Mouse (Mus musculus): ENCODE data around the gene Sumf2. TPM values are rescaled to one million over a fixed set of nuclear protein-coding genes. Genes with fewer than 3 reads are reported as not detected.
A peak's percentile ranks its signal among the peaks of the same experiment; 100 is the strongest.

Gene Sumf2
- polyA plus RNA-seq, 1 experiment from 2014 or later: 45.6 TPM

DNA sequence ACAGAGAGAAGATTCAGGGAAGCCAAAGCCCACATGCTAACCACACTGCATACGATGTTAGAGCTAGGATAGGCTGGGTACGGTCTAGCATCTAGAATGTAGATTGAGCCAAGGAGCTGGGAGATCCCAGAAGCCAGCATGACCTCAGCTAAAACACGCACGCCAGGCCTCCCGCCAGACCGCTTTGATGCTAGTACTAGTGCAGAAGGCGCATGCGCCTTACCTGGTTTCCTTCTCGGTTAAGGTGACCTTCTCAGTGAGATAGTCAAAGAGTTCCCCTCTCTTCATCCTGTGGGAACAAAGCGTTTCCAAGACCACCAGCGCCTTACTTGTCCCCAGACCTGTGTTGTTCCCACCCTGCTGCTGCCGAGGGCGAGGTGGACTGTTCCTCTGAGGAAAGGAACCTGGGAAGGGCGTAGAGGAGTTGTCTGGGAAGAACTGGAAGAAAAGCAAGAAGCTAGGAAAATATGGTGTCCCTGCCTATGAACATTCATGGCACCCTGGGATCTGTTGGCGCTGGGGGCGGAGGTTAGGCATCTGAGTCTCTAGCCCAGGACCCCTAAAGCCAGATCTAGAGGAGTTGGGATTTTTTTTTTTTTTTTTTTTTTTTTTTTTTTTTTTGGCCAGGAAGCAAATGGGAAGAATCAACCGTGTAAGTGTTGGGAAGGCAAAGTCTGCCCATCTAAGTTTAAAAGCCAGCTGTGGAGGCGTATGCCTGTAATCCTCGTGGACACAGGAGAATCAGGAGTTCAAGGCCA, 22.6 kb downstream of the Sumf2 start:
- H3K27me3 ChIP-seq (replicated peaks; ENCODE audit: control insufficient read depth, insufficient read depth, low read length): no peaks in the 10 kb centered on the region
- H3K4me3 ChIP-seq (ENCODE audit: low read depth, low read length): no peak overlapping the region
- no peak overlapping the region for H3K27ac ChIP-seq (replicated peaks; ENCODE audit: low read depth, low read length)
- H3K9ac ChIP-seq (ENCODE audit: low read depth, low read length): no peak overlapping the region
- no peaks in the 10 kb centered on the region for H3K4me1 ChIP-seq (ENCODE audit: control insufficient read depth, insufficient read depth, low read length)
- DNase-seq (ENCODE audit: low spot score) (no peak), ATAC-seq (ENCODE audit: low read depth) (no peak)
- H3K9me3 ChIP-seq (ENCODE audit: control insufficient read depth, low read length): no peaks in the 10 kb centered on the region
- WGBS: 89% methylated on average over 19 of the region's 19 CpGs
- no peak overlapping the region for H3K4me2 ChIP-seq (ENCODE audit: low read depth, low read length)
- H3K36me3 ChIP-seq (ENCODE audit: control insufficient read depth, insufficient read depth, low read length): no peaks in the 10 kb centered on the region

DNA sequence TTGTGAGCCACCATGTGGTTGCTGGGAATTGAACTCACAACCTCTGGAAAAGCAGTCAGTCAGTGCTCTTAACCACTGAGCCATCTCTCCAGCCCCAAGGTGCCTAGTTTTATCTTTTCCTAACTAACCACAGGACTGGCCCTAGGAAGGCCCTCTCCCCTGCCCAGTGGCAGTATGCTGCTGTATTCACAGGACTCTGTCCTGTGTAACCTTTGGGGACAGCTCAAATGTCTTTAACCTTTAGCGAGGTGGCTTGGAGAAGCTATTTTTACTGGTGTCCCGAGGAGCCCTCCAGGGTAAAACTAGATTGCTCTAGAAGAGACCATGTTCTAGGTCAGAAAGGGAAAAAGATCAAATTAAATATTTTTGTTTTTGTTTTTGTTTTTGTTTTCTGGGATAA, 24.5 kb downstream of the Sumf2 start:
- 71% methylated on average over 2 of the region's 2 CpGs for WGBS
- no peak for ATAC-seq (ENCODE audit: low read depth)

DNA sequence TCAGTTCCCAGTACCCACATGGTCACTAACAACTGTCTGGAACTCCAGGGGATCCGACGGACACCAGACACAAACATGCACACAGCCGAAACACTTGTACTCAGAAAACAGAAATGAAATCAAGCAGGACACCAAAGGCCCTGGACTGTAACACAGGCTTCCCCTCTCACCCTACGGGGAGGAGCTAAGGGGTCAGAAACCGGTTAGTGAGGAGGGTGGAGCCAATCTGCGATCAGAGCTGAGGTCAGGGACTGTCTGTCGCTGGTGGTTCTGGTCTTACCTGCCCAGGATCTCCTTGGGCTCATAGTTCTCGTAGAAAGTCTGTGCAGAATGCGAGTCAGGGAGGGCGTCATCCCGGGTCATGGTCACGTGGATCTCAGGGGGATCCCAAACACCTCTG, 27.2 kb downstream of the Sumf2 start:
- Histone ChIP-seq H3K4me3 (ENCODE audit: low read depth, low read length) (no peak overlapping the region), H3K27ac (replicated peaks; ENCODE audit: low read depth, low read length) (no peak overlapping the region), H3K4me2 (ENCODE audit: low read depth, low read length) (no peak overlapping the region), H3K27me3 (replicated peaks; ENCODE audit: control insufficient read depth, insufficient read depth, low read length) (no peaks in the 10 kb centered on the region), H3K4me1 (ENCODE audit: control insufficient read depth, insufficient read depth, low read length) (no peaks in the 10 kb centered on the region), H3K36me3 (ENCODE audit: control insufficient read depth, insufficient read depth, low read length) (no peaks in the 10 kb centered on the region), H3K9me3 (ENCODE audit: control insufficient read depth, low read length) (no peaks in the 10 kb centered on the region), H3K9ac (ENCODE audit: low read depth, low read length) (no peak overlapping the region)
- no peak for DNase-seq (ENCODE audit: low spot score)
- WGBS: 84% methylated on average over 12 of the region's 12 CpGs
- no peak for ATAC-seq (ENCODE audit: low read depth)

More for the DNA sequence above, 24.5 kb downstream of the Sumf2 start:
- no peak for DNase-seq (ENCODE audit: low spot score)
- H3K36me3 ChIP-seq (ENCODE audit: control insufficient read depth, insufficient read depth, low read length): no peaks in the 10 kb centered on the region
- no peak overlapping the region for H3K9ac ChIP-seq (ENCODE audit: low read depth, low read length)
- no peak overlapping the region for H3K4me3 ChIP-seq (ENCODE audit: low read depth, low read length)
- H3K27ac ChIP-seq (replicated peaks; ENCODE audit: low read depth, low read length): no peak overlapping the region
- H3K4me1 ChIP-seq (ENCODE audit: control insufficient read depth, insufficient read depth, low read length): no peaks in the 10 kb centered on the region
- no peaks in the 10 kb centered on the region for H3K27me3 ChIP-seq (replicated peaks; ENCODE audit: control insufficient read depth, insufficient read depth, low read length)
- H3K9me3 ChIP-seq (ENCODE audit: control insufficient read depth, low read length): no peaks in the 10 kb centered on the region
- H3K4me2 ChIP-seq (ENCODE audit: low read depth, low read length): no peak overlapping the region

DNA sequence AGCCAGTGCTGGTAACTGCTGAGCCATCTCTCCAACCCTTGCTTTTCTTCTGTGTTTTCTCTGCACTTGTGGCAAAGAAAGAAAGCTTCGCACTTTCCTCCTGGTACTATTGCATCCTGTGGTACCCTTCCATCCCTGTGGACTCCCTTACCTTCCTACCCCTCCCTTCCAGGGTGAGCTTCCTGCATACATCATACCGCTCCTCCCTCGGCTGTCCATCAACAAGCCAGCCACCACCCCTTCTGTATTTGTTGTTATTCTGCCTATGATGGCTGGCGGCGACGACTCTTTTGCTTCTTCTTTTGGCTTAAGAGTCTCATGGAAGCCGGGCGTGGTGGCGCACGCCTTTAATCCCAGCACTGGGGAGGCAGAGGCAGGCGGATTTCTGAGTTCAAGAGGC, 28.3 kb downstream of the Sumf2 start:
- ATAC-seq (ENCODE audit: low read depth): no peak
- no peak overlapping the region for H3K4me3 ChIP-seq (ENCODE audit: low read depth, low read length)
- WGBS: 80% methylated on average over 11 of the region's 11 CpGs

DNA sequence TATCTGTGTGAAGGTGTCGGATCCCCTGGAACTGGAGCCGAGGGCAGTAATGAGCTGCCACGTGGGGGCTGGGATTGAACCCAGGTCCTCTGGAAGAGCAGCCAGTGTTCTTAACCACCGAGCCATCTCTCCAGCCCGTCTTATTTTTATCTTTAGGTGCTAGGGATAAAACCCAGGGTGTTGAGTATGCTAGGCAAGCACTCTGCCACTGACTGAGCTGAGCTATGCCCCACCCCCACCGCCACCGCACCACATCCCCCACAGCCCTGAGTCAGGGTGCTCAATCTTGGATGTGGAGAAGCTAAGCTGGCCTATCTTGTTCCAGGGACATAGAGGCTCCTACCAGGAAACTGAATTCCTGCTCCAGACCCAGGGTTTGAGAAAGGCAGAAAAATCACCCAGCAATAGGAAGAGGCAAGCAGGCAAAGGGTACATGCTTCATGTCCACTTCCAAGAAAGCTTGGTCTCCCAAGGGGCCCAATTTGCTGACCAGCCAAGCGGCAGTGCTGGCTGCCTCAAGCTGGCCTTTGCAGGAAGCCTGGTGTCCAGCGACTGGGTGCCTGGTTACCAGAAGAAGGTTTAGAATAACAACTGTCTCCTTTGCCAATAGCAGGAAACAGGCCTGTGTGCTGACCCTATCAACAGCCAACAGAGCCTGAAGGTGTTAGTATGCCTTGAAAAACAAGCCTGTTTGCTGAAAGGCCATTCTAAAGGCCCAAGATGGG, 31.1 kb downstream of the Sumf2 start:
- H3K9ac ChIP-seq (ENCODE audit: low read depth, low read length): no peak overlapping the region
- 69% methylated on average over 9 of the region's 9 CpGs for WGBS
- DNase-seq (ENCODE audit: low spot score) (no peak), ATAC-seq (ENCODE audit: low read depth) (no peak)
- H3K27me3 ChIP-seq (replicated peaks; ENCODE audit: control insufficient read depth, insufficient read depth, low read length): no peaks in the 10 kb centered on the region
- peaks cover 24% of the 10 kb centered on the region for H3K36me3 ChIP-seq (ENCODE audit: control insufficient read depth, insufficient read depth, low read length)
- H3K9me3 ChIP-seq (ENCODE audit: control insufficient read depth, low read length): no peaks in the 10 kb centered on the region
- no peaks in the 10 kb centered on the region for H3K4me1 ChIP-seq (ENCODE audit: control insufficient read depth, insufficient read depth, low read length)
- H3K4me2 ChIP-seq (ENCODE audit: low read depth, low read length): no peak overlapping the region
- no peak overlapping the region for H3K4me3 ChIP-seq (ENCODE audit: low read depth, low read length)
- H3K27ac ChIP-seq (replicated peaks; ENCODE audit: low read depth, low read length): no peak overlapping the region

More for the DNA sequence above, 28.3 kb downstream of the Sumf2 start:
- Histone ChIP-seq H3K4me1 (ENCODE audit: control insufficient read depth, insufficient read depth, low read length) (no peaks in the 10 kb centered on the region), H3K4me2 (ENCODE audit: low read depth, low read length) (no peak overlapping the region), H3K27me3 (replicated peaks; ENCODE audit: control insufficient read depth, insufficient read depth, low read length) (no peaks in the 10 kb centered on the region), H3K9me3 (ENCODE audit: control insufficient read depth, low read length) (no peaks in the 10 kb centered on the region), H3K36me3 (ENCODE audit: control insufficient read depth, insufficient read depth, low read length) (no peaks in the 10 kb centered on the region; the same call in 1 of the 2 replicates), H3K27ac (replicated peaks; ENCODE audit: low read depth, low read length) (no peak overlapping the region), H3K9ac (ENCODE audit: low read depth, low read length) (no peak overlapping the region)
- DNase-seq (ENCODE audit: low spot score): no peak

DNA sequence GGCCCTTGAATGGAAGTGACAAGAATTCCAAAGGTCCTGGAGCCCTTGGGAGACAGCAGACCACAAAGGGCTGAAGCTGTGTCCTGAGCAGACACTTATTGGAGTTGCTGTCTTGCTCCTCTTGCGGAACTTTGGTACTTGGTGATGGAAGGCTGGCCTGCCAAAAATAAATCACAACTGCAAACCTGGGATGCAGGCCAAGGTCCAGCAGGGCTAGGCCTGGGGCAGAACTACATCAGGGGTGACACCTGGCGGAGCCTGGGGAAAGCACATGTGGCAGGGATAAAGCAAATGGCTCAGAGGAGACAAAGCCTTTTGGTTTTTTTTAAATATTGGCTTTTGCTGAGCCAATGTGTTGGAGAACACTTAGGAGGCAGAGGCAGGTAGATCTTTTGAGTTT, 32.2 kb downstream of the Sumf2 start:
- 67% methylated on average over 2 of the region's 2 CpGs for WGBS
- Histone ChIP-seq H3K4me1 (ENCODE audit: control insufficient read depth, insufficient read depth, low read length) (no peaks in the 10 kb centered on the region), H3K27ac (replicated peaks; ENCODE audit: low read depth, low read length) (no peak overlapping the region), H3K36me3 (ENCODE audit: control insufficient read depth, insufficient read depth, low read length) (peaks cover 32% of the 10 kb centered on the region), H3K9ac (ENCODE audit: low read depth, low read length) (no peak overlapping the region), H3K9me3 (ENCODE audit: control insufficient read depth, low read length) (no peaks in the 10 kb centered on the region), H3K4me3 (ENCODE audit: low read depth, low read length) (no peak overlapping the region), H3K4me2 (ENCODE audit: low read depth, low read length) (no peak overlapping the region), H3K27me3 (replicated peaks; ENCODE audit: control insufficient read depth, insufficient read depth, low read length) (no peaks in the 10 kb centered on the region)
- peak; percentile 43 for DNase-seq (ENCODE audit: low spot score)
- ATAC-seq (ENCODE audit: low read depth): no peak

DNA sequence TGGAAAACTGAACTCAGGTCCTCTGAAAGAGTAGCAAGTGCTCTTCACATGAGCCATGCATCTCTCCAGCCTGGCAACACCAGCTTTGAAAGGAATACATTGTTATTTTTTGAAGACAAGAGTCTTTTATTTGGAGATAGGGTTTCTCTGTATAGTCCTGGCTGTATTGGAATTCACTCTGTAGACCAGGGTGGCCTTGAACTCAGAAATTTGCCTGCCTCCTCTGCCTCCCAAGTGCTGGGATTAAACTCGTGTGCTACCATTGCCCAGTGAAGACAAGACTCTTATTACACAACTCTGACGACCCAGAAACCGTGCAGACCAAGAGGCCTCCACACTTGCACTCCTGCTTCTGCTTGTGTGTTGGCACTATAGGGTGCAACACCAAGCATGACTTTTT, 33.1 kb downstream of the Sumf2 start:
- ATAC-seq (ENCODE audit: low read depth) (no peak), DNase-seq (ENCODE audit: low spot score) (no peak)
- H3K4me2 ChIP-seq (ENCODE audit: low read depth, low read length): no peak overlapping the region
- H3K9me3 ChIP-seq (ENCODE audit: control insufficient read depth, low read length): no peaks in the 10 kb centered on the region
- no peaks in the 10 kb centered on the region for H3K4me1 ChIP-seq (ENCODE audit: control insufficient read depth, insufficient read depth, low read length)
- H3K36me3 ChIP-seq (ENCODE audit: control insufficient read depth, insufficient read depth, low read length): peaks cover 40% of the 10 kb centered on the region
- no peak overlapping the region for H3K4me3 ChIP-seq (ENCODE audit: low read depth, low read length)
- WGBS: 76% methylated on average over 3 of the region's 3 CpGs
- H3K27me3 ChIP-seq (replicated peaks; ENCODE audit: control insufficient read depth, insufficient read depth, low read length): no peaks in the 10 kb centered on the region
- no peak overlapping the region for H3K27ac ChIP-seq (replicated peaks; ENCODE audit: low read depth, low read length)
- no peak overlapping the region for H3K9ac ChIP-seq (ENCODE audit: low read depth, low read length)

DNA sequence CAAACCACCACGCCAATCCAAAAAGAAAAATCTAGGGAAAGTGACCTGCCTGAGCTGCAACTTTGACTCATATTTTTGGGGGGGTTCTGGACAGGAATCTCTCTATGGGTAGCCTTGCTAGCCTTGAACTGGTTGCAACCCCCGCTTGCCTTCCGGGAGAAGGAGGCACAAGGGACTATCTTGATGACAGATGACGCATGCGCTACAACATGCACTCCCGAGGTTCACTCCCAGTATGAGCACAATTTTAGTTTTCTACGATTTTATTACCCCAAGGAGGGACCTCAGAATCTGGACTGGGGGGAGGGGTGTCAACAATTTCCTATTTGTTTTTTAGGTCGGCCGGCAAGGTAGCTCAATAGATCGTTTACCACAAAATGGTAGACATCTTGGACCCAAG, 39.5 kb downstream of the Sumf2 start:
- DNase-seq (ENCODE audit: low spot score) (no peak), ATAC-seq (ENCODE audit: low read depth) (no peak)
- H3K27me3 ChIP-seq (replicated peaks; ENCODE audit: control insufficient read depth, insufficient read depth, low read length): no peaks in the 10 kb centered on the region
- peaks cover 35% of the 10 kb centered on the region for H3K36me3 ChIP-seq (ENCODE audit: control insufficient read depth, insufficient read depth, low read length)
- WGBS: 30% methylated on average over 10 of the region's 10 CpGs
- H3K4me3 ChIP-seq (ENCODE audit: low read depth, low read length): peak overlapping the region; percentile 82
- H3K4me1 ChIP-seq (ENCODE audit: control insufficient read depth, insufficient read depth, low read length): peaks cover 9% of the 10 kb centered on the region
- H3K9ac ChIP-seq (ENCODE audit: low read depth, low read length): peak overlapping the region; percentile 94
- peak overlapping the region; percentile 88 for H3K4me2 ChIP-seq (ENCODE audit: low read depth, low read length)
- H3K27ac ChIP-seq (replicated peaks; ENCODE audit: low read depth, low read length): peak overlapping the region; percentile 92
- H3K9me3 ChIP-seq (ENCODE audit: control insufficient read depth, low read length): no peaks in the 10 kb centered on the region

Data from embryonic facial prominence, embryonic 14.5 days (tissue).